Mouse (Mus musculus): ENCODE data around the gene Stau1. TPM values are rescaled to one million over a fixed set of nuclear protein-coding genes. Genes with fewer than 3 reads are reported as not detected.
A peak's percentile ranks its signal among the peaks of the same experiment; 100 is the strongest.

Stau1 gene
- polyA plus RNA-seq, 1 experiment from 2014 or later: 82.3 TPM

- H3K9me3 ChIP-seq (ENCODE audit: control insufficient read depth, low read depth, low read length): no peaks in the 10 kb centered on the region
- H3K9ac ChIP-seq (replicated peaks; ENCODE audit: low read depth, low read length): no peak overlapping the region
- H3K4me1 ChIP-seq (ENCODE audit: control insufficient read depth, insufficient read depth, low read length): peaks cover 4% of the 10 kb centered on the region; the same call in 1 of the 2 replicates
- 90% methylated on average over 7 of the region's 7 CpGs for WGBS
- no peak overlapping the region for H3K27ac ChIP-seq (ENCODE audit: low read length)
- H3K27me3 ChIP-seq (ENCODE audit: control insufficient read depth, insufficient read depth, low read length): no peaks in the 10 kb centered on the region
- peaks cover 83% of the 10 kb centered on the region for H3K36me3 ChIP-seq (ENCODE audit: control insufficient read depth, insufficient read depth, low read length)
- H3K4me2 ChIP-seq (replicated peaks; ENCODE audit: low read depth, low read length): no peak overlapping the region
- ATAC-seq (ENCODE audit: insufficient number of reproducible peaks, insufficient read depth, low FRiP score, low read depth): no peak
- H3K4me3 ChIP-seq (ENCODE audit: low read depth, low read length): no peak overlapping the region
Observed at GRCm38 (mm10) chr2:166935582-166935981, 60.5 kb downstream of the Stau1 start.

GRCm38 (mm10) chr2:166934416-166934815 lies 61.7 kb downstream of the Stau1 start:
- peaks cover 85% of the 10 kb centered on the region for H3K36me3 ChIP-seq (ENCODE audit: control insufficient read depth, insufficient read depth, low read length)
- no peak overlapping the region for H3K27ac ChIP-seq (ENCODE audit: low read length)
- 81% methylated on average over 5 of the region's 5 CpGs for WGBS

DNA sequence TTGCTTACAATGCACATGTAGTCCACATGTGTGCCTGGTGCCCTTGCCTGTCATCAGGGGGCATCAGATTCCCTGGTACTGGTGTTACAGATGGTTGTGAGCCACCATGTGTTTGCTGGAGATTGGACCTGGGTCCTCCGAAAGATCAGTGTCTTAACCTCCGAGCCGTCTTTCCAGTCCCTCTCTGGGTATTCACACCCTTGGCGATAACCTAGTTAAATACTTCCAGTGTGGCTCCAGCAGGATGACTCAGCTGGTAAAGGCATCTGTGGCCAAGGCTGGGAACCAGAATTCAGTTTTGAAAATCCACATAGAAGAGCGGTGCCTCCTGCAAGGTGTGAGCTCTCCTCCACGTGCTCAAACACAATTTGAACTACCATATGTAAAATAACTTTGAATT lies 62.2 kb downstream of the Stau1 start:
- ATAC-seq (ENCODE audit: insufficient number of reproducible peaks, insufficient read depth, low FRiP score, low read depth): no peak
- no peak overlapping the region for H3K27ac ChIP-seq (ENCODE audit: low read length)
- no peaks in the 10 kb centered on the region for H3K9me3 ChIP-seq (ENCODE audit: control insufficient read depth, low read depth, low read length)
- H3K36me3 ChIP-seq (ENCODE audit: control insufficient read depth, insufficient read depth, low read length): peaks cover 84% of the 10 kb centered on the region
- no peak overlapping the region for H3K9ac ChIP-seq (replicated peaks; ENCODE audit: low read depth, low read length)
- H3K4me1 ChIP-seq (ENCODE audit: control insufficient read depth, insufficient read depth, low read length): peaks cover 4% of the 10 kb centered on the region; the same call in 1 of the 2 replicates
- no peak overlapping the region for H3K4me2 ChIP-seq (replicated peaks; ENCODE audit: low read depth, low read length)
- no peak overlapping the region for H3K4me3 ChIP-seq (ENCODE audit: low read depth, low read length)
- no peaks in the 10 kb centered on the region for H3K27me3 ChIP-seq (ENCODE audit: control insufficient read depth, insufficient read depth, low read length)
- WGBS: 93% methylated on average over 6 of the region's 6 CpGs

More at GRCm38 (mm10) chr2:166934416-166934815, 61.7 kb downstream of the Stau1 start:
- Histone ChIP-seq H3K9me3 (ENCODE audit: control insufficient read depth, low read depth, low read length) (no peaks in the 10 kb centered on the region), H3K4me2 (replicated peaks; ENCODE audit: low read depth, low read length) (no peak overlapping the region), H3K27me3 (ENCODE audit: control insufficient read depth, insufficient read depth, low read length) (no peaks in the 10 kb centered on the region), H3K9ac (replicated peaks; ENCODE audit: low read depth, low read length) (no peak overlapping the region), H3K4me1 (ENCODE audit: control insufficient read depth, insufficient read depth, low read length) (peaks cover 4% of the 10 kb centered on the region; the same call in 1 of the 2 replicates), H3K4me3 (ENCODE audit: low read depth, low read length) (no peak overlapping the region)
- no peak for ATAC-seq (ENCODE audit: insufficient number of reproducible peaks, insufficient read depth, low FRiP score, low read depth)

DNA sequence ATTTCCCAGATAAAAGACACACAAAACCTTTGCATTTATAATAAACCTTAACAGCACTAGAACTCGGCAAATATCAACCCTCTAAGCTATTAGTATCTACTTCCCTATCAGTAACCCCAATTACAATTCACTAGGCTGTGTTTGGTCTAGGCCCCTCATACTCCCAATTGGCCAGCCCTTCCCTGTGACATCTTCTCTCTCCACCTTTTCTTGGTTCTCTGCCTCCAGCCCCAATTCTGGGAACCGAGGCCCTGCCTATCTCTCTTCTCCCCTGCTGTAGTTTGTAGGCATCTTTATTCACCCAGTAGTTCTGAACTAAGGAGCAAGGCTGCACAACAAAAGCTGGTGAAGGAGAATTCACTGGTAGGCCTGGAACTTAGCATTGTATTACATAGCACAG lies 72.1 kb downstream of the Stau1 start:
- ATAC-seq (ENCODE audit: insufficient number of reproducible peaks, insufficient read depth, low FRiP score, low read depth): no peak
- 89% methylated on average over 2 of the region's 2 CpGs for WGBS
- Histone ChIP-seq H3K4me2 (replicated peaks; ENCODE audit: low read depth, low read length) (no peak overlapping the region), H3K4me1 (ENCODE audit: control insufficient read depth, insufficient read depth, low read length) (no peaks in the 10 kb centered on the region), H3K9me3 (ENCODE audit: control insufficient read depth, low read depth, low read length) (no peaks in the 10 kb centered on the region), H3K4me3 (ENCODE audit: low read depth, low read length) (no peak overlapping the region), H3K27ac (ENCODE audit: low read length) (no peak overlapping the region), H3K36me3 (ENCODE audit: control insufficient read depth, insufficient read depth, low read length) (peaks cover 73% of the 10 kb centered on the region), H3K27me3 (ENCODE audit: control insufficient read depth, insufficient read depth, low read length) (no peaks in the 10 kb centered on the region), H3K9ac (replicated peaks; ENCODE audit: low read depth, low read length) (no peak overlapping the region)

DNA sequence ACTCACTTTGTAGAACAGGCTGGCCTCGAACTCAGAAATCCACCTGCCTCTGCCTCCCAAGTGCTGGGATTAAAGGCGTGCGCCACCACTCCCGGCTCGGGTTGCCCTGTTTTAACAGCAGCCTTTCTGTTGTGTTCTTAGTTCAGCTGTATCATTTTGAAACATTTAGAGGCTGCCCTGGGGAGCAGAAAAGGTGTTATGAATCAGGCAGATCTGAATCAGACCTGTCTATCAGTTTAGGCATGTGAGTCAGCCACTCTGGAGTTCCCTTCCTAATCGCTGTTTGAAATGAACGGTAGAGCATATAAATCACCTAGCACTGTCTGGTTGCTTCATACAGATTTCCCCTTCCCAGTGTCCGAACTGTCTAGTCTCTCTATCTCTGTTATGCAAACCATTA lies 85.6 kb downstream of the Stau1 start:
- Histone ChIP-seq H3K4me2 (replicated peaks; ENCODE audit: low read depth, low read length) (no peak overlapping the region), H3K4me3 (ENCODE audit: low read depth, low read length) (no peak overlapping the region), H3K9ac (replicated peaks; ENCODE audit: low read depth, low read length) (no peak overlapping the region), H3K27ac (ENCODE audit: low read length) (no peak overlapping the region), H3K4me1 (ENCODE audit: control insufficient read depth, insufficient read depth, low read length) (peaks cover 8% of the 10 kb centered on the region), H3K27me3 (ENCODE audit: control insufficient read depth, insufficient read depth, low read length) (no peaks in the 10 kb centered on the region), H3K36me3 (ENCODE audit: control insufficient read depth, insufficient read depth, low read length) (peaks cover 5% of the 10 kb centered on the region; the same call in 1 of the 2 replicates), H3K9me3 (ENCODE audit: control insufficient read depth, low read depth, low read length) (no peaks in the 10 kb centered on the region)
- no peak for ATAC-seq (ENCODE audit: insufficient number of reproducible peaks, insufficient read depth, low FRiP score, low read depth)
- WGBS: 84% methylated on average over 8 of the region's 8 CpGs

GRCm38 (mm10) chr2:166909729-166910128 lies 86.4 kb downstream of the Stau1 start:
- ATAC-seq (ENCODE audit: insufficient number of reproducible peaks, insufficient read depth, low FRiP score, low read depth): no peak
- Histone ChIP-seq H3K4me1 (ENCODE audit: control insufficient read depth, insufficient read depth, low read length) (peaks cover 8% of the 10 kb centered on the region), H3K36me3 (ENCODE audit: control insufficient read depth, insufficient read depth, low read length) (peaks cover 5% of the 10 kb centered on the region; the same call in 1 of the 2 replicates), H3K4me3 (ENCODE audit: low read depth, low read length) (no peak overlapping the region), H3K9ac (replicated peaks; ENCODE audit: low read depth, low read length) (no peak overlapping the region), H3K4me2 (replicated peaks; ENCODE audit: low read depth, low read length) (no peak overlapping the region), H3K9me3 (ENCODE audit: control insufficient read depth, low read depth, low read length) (no peaks in the 10 kb centered on the region), H3K27me3 (ENCODE audit: control insufficient read depth, insufficient read depth, low read length) (no peaks in the 10 kb centered on the region), H3K27ac (ENCODE audit: low read length) (no peak overlapping the region)
- WGBS: 98% methylated on average over 3 of the region's 3 CpGs

DNA sequence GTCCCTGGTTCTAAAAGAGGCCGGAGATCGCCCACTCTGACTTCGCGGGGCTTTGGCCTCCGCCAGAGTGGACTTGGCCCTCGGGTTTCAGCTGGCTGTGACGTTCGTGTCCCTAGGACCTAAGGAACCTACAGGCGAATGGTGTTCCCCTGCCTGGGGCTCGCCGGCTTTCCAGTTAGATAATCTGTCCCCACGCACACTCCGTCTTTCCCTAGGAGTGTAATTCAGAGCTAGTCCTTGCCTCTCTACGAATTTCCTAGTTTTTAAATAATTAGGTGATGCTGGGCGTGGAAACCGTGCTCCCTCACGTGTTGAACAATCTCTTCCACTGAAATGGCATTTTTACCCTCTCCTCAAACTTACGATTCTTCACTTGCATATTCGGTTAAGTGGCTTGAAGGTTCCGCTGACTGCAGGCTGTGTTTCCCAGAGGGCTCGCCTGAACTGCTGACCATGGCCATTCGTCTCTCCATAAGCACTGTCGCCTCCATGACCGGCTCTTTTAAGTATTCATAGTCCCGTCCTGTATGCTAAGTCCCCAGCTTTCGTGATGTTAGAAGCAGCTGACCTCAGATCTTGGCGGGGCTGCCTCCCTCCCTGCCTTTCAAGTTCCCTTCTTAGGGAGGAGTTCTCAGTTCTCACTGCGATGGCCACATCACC lies 89.4 kb downstream of the Stau1 start:
- H3K36me3 ChIP-seq (ENCODE audit: control insufficient read depth, insufficient read depth, low read length): peaks cover 5% of the 10 kb centered on the region; the same call in 1 of the 2 replicates
- no peaks in the 10 kb centered on the region for H3K9me3 ChIP-seq (ENCODE audit: control insufficient read depth, low read depth, low read length)
- peak overlapping the region; percentile 80 for H3K4me2 ChIP-seq (replicated peaks; ENCODE audit: low read depth, low read length)
- H3K4me3 ChIP-seq (ENCODE audit: low read depth, low read length): peak overlapping the region; percentile 74
- H3K27me3 ChIP-seq (ENCODE audit: control insufficient read depth, insufficient read depth, low read length): no peaks in the 10 kb centered on the region
- under 1% methylated on average over 28 of the region's 28 CpGs for WGBS
- H3K27ac ChIP-seq (ENCODE audit: low read length): peak overlapping the region; percentile 98
- H3K9ac ChIP-seq (replicated peaks; ENCODE audit: low read depth, low read length): peak overlapping the region; percentile 88
- ATAC-seq (ENCODE audit: insufficient number of reproducible peaks, insufficient read depth, low FRiP score, low read depth): peak; percentile 31; the same call in 1 of the 2 replicates
- H3K4me1 ChIP-seq (ENCODE audit: control insufficient read depth, insufficient read depth, low read length): peaks cover 8% of the 10 kb centered on the region

GRCm38 (mm10) chr2:166905711-166906522 lies 90.2 kb downstream of the Stau1 start, which contains the start of gene Cse1l:
Gene Cse1l, plus strand, starts transcription at chr2:166906040.
- H3K4me1 ChIP-seq (ENCODE audit: control insufficient read depth, insufficient read depth, low read length): peaks cover 8% of the 10 kb centered on the region
- H3K27me3 ChIP-seq (ENCODE audit: control insufficient read depth, insufficient read depth, low read length): no peaks in the 10 kb centered on the region
- H3K27ac ChIP-seq (ENCODE audit: low read length): peak within 1 kb of the TSS; percentile 98
- peak within 1 kb of the TSS; percentile 88 for H3K9ac ChIP-seq (replicated peaks; ENCODE audit: low read depth, low read length)
- H3K4me3 ChIP-seq (ENCODE audit: low read depth, low read length): peak within 1 kb of the TSS; percentile 74
- H3K9me3 ChIP-seq (ENCODE audit: control insufficient read depth, low read depth, low read length): no peaks in the 10 kb centered on the region
- WGBS: under 1% methylated on average over 66 of the region's 80 CpGs
- H3K4me2 ChIP-seq (replicated peaks; ENCODE audit: low read depth, low read length): peak within 1 kb of the TSS; percentile 80
- ATAC-seq (ENCODE audit: insufficient number of reproducible peaks, insufficient read depth, low FRiP score, low read depth): peak; percentile 98
- H3K36me3 ChIP-seq (ENCODE audit: control insufficient read depth, insufficient read depth, low read length): peaks cover 5% of the 10 kb centered on the region; the same call in 1 of the 2 replicates

Measured in stomach, embryonic 14.5 days (tissue).